In the genomic region with DNA sequence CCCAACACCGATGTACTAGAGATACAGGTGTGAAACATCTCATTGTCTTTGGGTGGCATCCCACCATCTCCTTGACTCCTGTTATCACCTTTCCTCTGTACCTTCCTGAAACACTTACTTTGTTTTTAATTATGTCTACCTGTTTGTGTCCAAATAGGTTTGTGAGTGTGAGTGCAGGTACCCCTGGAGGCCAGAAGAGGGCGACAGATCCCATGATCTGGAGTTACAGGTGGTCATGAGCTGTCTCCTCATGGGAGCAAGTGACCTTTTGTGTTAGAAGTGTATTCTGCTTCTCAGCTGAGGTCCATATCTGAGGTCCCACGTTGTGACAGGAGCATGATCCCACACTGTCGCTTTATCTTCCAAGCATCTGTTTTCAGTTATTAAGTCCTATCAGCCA, we compare ENCODE assay signal across 9 mouse cellular contexts. TPM values are rescaled to one million over a fixed set of nuclear protein-coding genes. Genes with fewer than 3 reads are reported as not detected.
DNase-seq lines count a peak whose midpoint lies in the region; ATAC-seq and TF ChIP-seq lines count a peak whose summit lies in the region.
"Had no signal": no experiment of that assay in that cellular context is flagged by ENCODE, and none has a peak within 500 bp of the region (broad histone marks: within the 10 kb centered on the region; RNA-seq: fewer than 3 reads in every experiment).

No protein-coding gene starts in this region.

- ATAC-seq in lung, postnatal 0 days = no peak

- H3K9ac ChIP-seq in lung, postnatal 0 days (replicated peaks; ENCODE audit: low read depth) = no peak overlapping the region
- H3K9ac ChIP-seq: embryonic facial prominence, embryonic 13.5 days had no signal

- WGBS in lung, postnatal 0 days = 67% methylated on average over 4 of the region's 4 CpGs

- peak; percentile 74 for TF ChIP-seq CTCF in lung, postnatal 0 days (IDR thresholded peaks at IDR 0.05)
- peak; percentile 52; the same call in 1 of the 2 replicates for TF ChIP-seq CTCF in brain, embryonic 14.5 days (IDR thresholded peaks at IDR 0.05; ENCODE audit: borderline replicate concordance, extremely low read depth, insufficient read depth, insufficient read length)

- no peak for TF ChIP-seq EP300 in lung, postnatal 0 days (IDR thresholded peaks at IDR 0.05)

- no peak overlapping the region for H3K4me3 ChIP-seq in lung, postnatal 0 days (ENCODE audit: low read depth, low read length)
- H3K4me3 ChIP-seq: embryonic facial prominence, embryonic 13.5 days had no signal

- no peaks in the 10 kb centered on the region for H3K27me3 ChIP-seq in lung, postnatal 0 days (replicated peaks; ENCODE audit: insufficient read depth, low read length)
- H3K27me3 ChIP-seq: embryonic facial prominence, embryonic 13.5 days had no signal

- H3K27ac ChIP-seq in lung, postnatal 0 days (ENCODE audit: low read length) = no peak overlapping the region
- H3K27ac ChIP-seq: embryonic facial prominence, embryonic 13.5 days had no signal

- no peak overlapping the region for H3K4me2 ChIP-seq in lung, postnatal 0 days (replicated peaks; ENCODE audit: low read depth, low read length)
- H3K4me2 ChIP-seq: embryonic facial prominence, embryonic 13.5 days had no signal

- no peaks in the 10 kb centered on the region for H3K36me3 ChIP-seq in lung, postnatal 0 days (ENCODE audit: insufficient read depth, low read length)
- H3K36me3 ChIP-seq: embryonic facial prominence, embryonic 13.5 days had no signal

- H3K9me3 ChIP-seq in lung, postnatal 0 days (ENCODE audit: low read length) = no peaks in the 10 kb centered on the region
- H3K9me3 ChIP-seq: embryonic facial prominence, embryonic 13.5 days had no signal

- DNase-seq in cerebellum, postnatal 10 days = peak; percentile 26 to 40
- no peak for DNase-seq in cerebellum, adult 9-11 months
- DNase-seq in lung, postnatal 0 days (ENCODE audit: low spot score) = no peak
- DNase-seq in lung, adult 18-20 months = no peak
- DNase-seq in brain, embryonic 14.5 days (ENCODE audit: low read depth) = no peak
- peak; percentile 32 for DNase-seq in mesoderm, embryonic 11.5 days (ENCODE audit: low read depth, low spot score)
- DNase-seq in cerebellum, postnatal 25 days = no peak
- no peak for DNase-seq in ovary, postnatal 14 days (ENCODE audit: low spot score)

- H3K4me1 ChIP-seq in lung, postnatal 0 days (ENCODE audit: insufficient read depth, low read depth, low read length) = no peaks in the 10 kb centered on the region
- H3K4me1 ChIP-seq: embryonic facial prominence, embryonic 13.5 days had no signal

- TF ChIP-seq POLR2A in brain, embryonic 14.5 days (IDR thresholded peaks at IDR 0.05; ENCODE audit: borderline replicate concordance, extremely low read depth, insufficient read depth, insufficient read length, poor library complexity, severe bottlenecking) = no peak

RNA-seq across cellular contexts. Expression of a gene that starts 22.6 kb away (rescaled TPM):
- 1.3 and 1.7 TPM in 2 replicates for polyA plus RNA-seq in lung, postnatal 0 days (2015; fragmentation: Nextera tagmentation; extraction: Ambion mirVana)
- 5.0 and 10.7 TPM in 2 replicates for polyA plus RNA-seq in brain, embryonic 14.5 days (2012; rRNA removed)

Comparison
In these comparisons a context has a peak if more than half of its experiments do, and no peak if none do; other contexts are left out.
1. DNase-seq: peak in cerebellum, postnatal 10 days (2 of 2) and mesoderm, embryonic 11.5 days (single experiment); none in cerebellum, adult 9-11 months (single experiment), lung, postnatal 0 days (single experiment), lung, adult 18-20 months (0 of 2), brain, embryonic 14.5 days (single experiment), cerebellum, postnatal 25 days (0 of 2) and ovary, postnatal 14 days (single experiment).